Mouse (Mus musculus) granulocyte monocyte progenitor cell, adult 5-6 weeks (primary cell): Measurements from ENCODE around the gene Mgat4a. TPM values are rescaled to one million over a fixed set of nuclear protein-coding genes. Genes with fewer than 3 reads are reported as not detected.

Experiments
- ATAC-seq: replicated peaks from 2 replicates; pipeline ENCODE4 v1.8.0; 2016; ENCODE audit warnings: mild to moderate bottlenecking, moderate TSS enrichment, inconsistent platforms; ENCODE audit not compliant: poor library complexity, severe bottlenecking
- total RNA-seq, 2 experiments: library from RNA; stranded (forward) in 1 of 2; stranded (reverse) in 1 of 2; fragments of 200-712, 200-1000 nt in 1 of 2; fragments of >200 nt in 1 of 2; fragmentation: Nextera tagmentation in 1 of 2; gene quantifications; 2 replicates each; pipeline ENCODE4 v1.2.3; 2014 to 2017

Gene Mgat4a
- total RNA-seq, 2 experiments from 2014 or later, result 12.9 TPM

DNA sequence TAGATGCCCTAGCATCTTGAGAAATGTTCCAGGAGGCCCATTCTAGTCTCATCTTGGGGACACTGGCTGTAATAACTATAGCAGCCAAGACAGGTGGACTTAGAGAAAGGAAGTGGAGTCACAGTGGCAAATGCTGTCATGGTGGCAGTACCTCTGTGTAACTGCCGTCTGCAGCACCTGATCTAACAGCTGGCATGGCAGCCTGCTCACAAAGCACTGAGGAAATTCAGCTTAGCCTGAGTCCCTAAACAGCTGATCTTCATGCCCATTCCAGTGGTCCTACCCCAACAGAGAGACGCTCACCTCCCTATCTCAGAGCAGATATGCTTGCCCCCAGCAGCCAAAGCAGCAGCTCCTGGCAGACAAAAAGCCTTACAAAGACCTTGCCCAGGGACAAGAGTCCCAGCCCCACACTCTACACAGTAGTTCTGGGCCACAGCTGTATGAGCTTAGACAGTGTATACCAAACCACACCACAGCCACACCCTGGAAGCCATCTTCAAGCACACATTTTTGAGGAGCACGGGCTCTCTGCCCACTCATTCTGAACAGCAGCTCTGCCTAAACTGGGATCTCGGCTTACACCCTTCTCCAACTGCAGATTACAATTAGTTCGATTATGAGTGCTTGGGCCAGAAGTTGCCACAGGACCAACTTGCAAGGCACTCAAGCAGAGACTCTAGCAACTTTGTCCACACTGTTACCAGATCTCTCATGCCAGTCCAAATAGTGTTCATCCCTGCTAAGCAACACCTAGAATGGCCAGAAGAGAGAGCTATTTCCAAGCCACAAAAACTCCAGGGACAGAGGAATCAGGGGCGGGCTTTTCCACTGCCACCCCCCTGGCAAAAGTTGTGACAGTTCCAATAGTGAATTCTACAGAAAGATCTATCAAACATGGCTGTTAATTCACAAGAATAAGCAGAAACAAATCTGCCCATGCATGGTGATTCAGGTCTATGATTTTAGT, 69.4 kb downstream of the Mgat4a start:
- no peak for ATAC-seq

- ATAC-seq, result no peak
These were observed 71.8 kb downstream of the Mgat4a start for GRCm38 (mm10) chr1:37469007-37469406.

GRCm38 (mm10) chr1:37467806-37468205, 73.0 kb downstream of the Mgat4a start:
- no peak for ATAC-seq

GRCm38 (mm10) chr1:37466322-37466995, 74.4 kb downstream of the Mgat4a start:
- ATAC-seq, result peak; percentile 52

DNA sequence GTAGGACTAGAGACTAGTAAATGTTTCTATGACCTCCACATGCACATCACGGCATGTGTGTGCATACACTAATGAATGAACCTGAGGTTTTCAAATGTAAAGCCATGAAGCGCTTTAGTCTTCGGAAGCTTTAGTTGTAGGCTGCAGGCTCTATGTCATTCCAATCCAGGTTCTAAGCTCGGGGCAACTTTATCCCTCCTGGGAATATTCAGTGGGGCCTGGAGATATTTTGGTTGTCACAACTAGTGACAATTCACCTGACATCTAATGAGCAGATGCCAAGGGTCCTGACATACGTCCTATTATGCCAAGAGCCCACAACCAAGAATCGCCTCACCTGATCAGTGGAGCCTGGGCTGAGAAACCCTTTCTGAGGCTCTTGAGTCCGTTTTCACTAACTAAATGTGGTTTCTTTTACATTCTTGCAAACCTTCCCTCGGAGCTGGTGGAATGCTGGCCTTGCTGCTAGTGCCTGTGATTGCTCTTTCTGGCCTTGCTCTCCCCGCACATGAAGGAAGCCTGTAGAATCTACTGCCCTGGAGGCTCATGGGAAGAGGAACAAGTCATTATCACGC, 75.9 kb downstream of the Mgat4a start:
- ATAC-seq, result no peak

DNA sequence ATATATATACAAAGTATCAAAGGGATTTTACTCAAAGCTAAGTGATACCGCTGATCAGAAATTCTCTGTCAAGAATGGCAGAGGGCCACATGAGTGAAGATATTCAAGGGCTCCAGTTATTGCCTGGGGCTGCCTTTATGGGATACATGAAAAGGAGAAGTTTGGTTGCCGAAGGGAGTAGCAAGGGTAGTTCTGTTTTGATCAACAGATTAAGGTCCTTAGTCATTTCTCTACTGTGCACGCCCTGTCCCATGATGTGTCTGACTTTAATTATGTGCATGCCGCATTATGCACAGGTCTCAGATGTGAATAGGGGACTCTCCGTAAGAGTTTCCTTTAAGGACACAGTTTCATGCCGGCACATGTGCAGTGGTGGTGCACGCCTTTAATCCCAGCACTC, 83.3 kb downstream of the Mgat4a start:
- ATAC-seq, result no peak

DNA sequence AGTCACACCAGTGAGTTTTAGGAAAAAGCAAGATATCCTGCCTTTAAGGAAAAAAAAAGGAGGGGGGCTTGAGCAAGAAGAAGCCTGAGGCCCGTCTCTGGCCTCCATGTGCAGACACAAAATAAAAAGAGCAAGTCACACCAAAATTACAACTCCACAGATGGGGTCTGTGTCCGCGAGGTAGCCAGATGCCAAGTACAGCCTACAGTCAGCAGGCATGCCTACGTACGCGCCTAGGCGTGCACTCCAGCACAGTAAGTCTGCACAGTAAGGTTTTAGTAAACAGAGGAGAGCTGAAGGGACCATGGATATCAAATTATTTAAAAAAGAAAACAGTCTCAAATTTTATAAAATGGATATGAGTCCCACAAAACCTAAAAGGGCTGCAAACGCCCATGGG, 89.5 kb downstream of the Mgat4a start:
- no peak for ATAC-seq

DNA sequence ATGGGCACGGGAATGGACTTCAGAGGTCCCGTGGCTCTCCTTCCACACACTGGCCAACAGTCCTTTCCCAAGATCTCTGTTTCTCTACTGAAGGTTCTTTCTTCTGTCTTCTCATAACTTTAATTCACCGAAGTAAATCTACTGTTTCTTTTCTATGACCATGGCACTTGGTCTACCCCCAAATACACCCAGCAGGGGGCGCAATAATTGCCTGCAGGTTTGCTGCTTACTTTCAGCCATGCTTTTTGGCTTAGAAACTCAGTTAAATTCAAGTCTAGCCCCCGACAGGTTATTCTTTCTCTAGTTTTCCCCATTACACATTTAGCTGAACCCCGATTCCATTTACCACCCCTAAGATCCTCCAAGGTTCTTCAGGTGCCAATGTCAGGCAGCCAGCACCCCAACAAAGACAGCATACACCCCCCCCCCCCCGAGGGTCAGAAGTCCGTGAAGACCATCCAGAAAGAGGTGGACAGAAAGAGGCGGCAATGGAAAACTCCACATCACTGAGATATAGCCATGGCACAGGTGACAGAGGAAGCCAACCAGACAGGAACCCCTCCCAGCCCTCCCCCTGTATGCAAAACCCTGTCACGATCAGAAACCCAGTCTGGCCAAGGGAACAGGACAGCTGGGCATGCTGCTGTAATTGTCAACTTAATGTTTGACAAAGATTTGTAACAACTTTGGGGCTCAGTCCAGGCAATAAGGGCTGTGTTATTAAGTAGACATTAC, 92.3 kb downstream of the Mgat4a start:
- ATAC-seq, result no peak

DNA sequence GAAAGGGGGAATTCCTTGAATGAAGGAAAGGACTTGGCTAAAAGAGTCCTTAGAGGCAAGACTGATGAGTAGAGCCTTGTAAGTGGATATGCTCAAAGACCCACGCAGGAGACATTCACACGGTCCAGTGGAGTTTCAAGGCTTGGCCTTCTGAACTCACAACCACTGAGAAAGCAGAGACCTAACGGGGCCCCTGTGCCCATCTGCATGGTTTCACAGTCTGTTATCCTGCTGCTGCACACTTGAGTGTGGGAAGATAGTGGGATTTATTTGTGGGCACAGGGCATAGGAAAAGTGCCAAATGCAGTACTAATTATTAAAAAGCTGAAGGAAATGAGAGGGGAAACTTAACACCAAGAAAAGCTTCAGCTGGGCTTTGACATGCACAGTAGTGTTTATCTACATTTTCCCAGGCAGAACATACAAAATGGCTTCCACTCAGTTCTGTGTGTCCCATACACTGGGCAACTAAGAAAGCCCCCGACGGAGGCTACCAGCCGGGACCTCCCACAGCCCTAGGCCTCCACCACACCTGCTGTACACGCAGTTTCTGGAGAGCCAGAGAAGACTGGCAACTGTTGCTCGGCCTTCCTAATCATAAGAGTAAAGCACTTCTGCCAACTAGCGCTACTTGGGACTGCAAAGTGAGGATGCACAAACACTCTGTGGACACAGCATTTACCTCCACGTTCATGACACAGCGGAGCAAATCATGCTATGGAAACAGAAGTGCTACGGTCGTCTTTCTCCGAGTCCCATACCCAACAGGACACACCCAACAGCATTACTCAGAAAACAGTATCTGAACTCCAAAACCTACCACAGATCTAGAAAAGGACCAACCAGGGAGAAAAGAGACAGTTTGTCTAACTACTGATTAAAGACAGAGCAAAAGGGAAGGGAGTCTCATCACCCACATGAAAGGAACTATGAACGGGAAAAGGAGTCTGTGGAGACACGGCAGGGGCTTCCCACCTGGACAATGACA, 97.7 kb downstream of the Mgat4a start:
- ATAC-seq, result no peak

DNA sequence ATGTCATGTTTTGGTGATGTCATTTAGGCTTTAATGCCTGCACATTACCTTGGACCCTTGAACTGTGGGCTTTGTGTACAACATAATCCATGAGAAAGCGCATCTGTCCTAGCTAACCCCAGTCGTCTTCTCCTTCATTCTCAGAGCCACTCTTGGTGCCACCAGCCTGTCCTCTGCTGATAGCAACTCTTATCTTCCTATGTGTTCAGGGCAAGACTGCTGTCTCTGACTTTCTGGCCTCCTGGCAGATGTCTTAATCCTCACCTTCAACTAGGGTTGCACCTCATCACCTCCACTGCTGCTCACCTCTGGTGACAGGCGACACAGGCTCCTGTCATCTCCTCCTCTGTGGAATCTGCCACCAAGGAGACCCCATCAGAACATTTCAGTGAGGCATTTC, 104.4 kb downstream of the Mgat4a start:
- no peak for ATAC-seq

DNA sequence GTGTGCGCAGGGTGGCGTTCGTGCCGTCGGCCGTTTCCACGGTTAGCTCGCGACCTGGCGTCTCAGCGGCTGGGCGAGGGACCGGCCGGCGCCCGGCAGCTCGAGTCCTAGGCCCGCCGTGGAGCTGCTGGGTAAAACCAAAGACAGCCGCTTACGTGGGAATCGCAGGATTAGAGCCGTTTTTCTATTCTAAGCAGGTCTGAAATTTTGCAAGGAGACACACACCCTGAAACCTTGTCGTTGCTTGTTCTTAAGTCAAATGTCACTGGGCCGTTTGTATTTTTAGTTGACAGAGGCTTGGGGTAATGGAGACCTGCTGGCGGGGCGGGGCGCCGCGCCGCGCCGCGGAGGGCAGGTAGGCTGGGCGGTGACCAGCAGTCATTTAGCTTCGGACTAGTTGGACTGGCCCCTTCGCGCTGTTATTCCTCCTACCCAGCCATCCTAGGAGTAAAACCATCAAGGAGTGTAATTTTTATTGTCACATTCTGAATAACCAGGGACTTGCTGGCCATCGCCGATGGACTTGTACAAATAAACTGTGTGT, 110.4 kb downstream of the Mgat4a start:
- ATAC-seq, result no peak

DNA sequence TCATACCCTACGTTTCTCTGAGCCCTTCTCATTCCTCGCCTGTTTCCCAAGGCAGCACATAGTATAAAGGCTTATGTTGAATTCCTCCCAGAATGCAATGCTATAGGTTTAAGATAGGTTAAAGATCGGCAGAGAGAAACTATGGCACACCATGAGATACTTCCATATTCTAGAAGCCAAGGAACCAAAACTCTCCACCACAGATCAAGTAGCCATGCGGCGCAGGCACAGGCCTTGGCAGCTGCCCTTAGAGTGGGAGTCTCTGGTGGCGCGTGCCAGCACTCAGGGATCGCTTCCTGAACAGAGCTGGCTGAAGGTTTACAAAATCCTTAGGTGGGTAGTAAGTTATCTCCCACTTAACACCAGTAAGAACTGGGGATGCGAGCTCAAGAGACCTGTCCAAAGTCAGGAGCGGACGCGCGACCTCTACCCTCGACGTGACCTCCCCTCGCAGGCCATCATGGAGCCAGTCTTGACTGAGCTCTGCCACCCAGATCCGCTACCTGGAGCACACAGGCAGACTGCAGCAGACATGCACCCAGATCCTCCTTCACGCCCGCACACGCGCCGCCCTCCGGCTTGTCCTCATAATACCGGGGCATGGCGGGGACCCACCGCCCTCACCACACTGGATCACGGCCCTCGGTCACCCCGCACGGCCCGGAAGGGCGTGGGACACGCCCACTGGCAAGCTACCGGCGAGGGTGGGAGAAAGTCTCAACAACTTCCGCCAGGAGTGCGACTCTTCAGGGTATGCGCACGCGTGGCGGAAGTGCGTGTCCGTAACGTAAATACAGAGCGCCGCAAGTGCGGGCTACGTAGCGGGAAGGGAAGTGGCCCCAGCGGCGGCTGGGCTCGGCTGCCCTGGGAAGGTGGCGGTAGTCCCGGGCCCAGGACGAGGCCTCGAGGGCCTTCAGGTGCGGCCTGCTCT, 111.2 kb downstream of the Mgat4a start, which contains the start of the genes Coa5 and Unc50:
Gene Coa5, minus strand, starts transcription at position 738 of the 931 bp plus-strand sequence.
Gene Unc50, plus strand, starts transcription at position 774 of the 931 bp plus-strand sequence.
- ATAC-seq, result peak; percentile 94

DNA sequence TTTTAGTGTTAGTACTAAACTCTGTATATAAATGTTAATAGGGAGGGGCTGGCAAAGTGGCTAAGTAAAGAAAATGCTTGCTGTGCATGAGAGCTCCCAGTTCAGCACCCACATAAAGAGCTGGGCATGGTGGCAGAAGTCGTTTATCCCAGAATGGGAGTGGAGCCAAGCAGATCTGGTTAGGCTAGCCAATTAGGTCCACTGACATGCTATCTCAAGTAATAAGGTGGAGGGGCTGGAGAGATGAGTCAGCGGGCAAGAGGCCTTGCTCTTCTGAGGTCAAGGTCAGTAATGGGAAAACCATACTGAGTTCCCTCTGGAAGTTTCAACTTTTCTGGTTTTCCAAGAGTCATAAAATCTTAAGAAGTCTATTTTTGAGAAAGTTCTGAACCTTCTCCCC, 111.9 kb downstream of the Mgat4a start:
- no peak for ATAC-seq

GRCm38 (mm10) chr1:37427144-37427875, 113.5 kb downstream of the Mgat4a start:
- 0 out of 2 replicates have a peak, but pooled peaks have one; percentile 8 for ATAC-seq

- ATAC-seq, result peak; percentile 100
These were observed 121.4 kb downstream of the Mgat4a start for GRCm38 (mm10) chr1:37419420-37419819.

GRCm38 (mm10) chr1:37415394-37415793, 125.4 kb downstream of the Mgat4a start:
- no peak for ATAC-seq

DNA sequence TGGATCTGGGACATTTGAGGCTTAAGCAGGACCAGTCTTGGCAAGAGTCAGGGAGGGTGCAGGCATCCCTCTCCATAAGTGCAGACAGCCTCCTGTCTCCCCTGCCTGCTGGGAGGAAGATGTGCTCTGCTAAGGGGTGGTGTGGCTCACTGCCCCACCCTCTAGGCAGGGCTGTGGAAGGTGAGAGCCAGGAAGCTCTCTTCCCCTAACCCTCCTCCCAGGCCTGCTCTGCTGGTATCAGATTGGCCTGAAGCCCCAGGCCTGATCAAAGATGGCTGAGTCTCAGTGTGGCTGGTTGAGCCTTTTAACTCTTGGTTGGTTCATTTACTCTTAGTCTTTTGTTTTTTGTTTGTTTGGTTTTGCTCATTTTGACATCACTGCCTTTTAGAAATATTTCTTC, 131.2 kb downstream of the Mgat4a start:
- ATAC-seq, result no peak
